8 mouse cellular contexts compared by ENCODE assay signal in genomic region chr9:27287419-27287818, GRCm38 (mm10). TPM values are rescaled to one million over a fixed set of nuclear protein-coding genes. Genes with fewer than 3 reads are reported as not detected.
A peak's percentile ranks its signal among the peaks of the same experiment; 100 is the strongest.
DNase-seq lines count a peak whose midpoint lies in the region; ATAC-seq lines count a peak whose summit lies in the region.

No protein-coding gene starts in this region.

- ATAC-seq in CD4-positive, CD25-positive, alpha-beta regulatory T cell, adult 4 months = no peak
- 0 out of 2 replicates have a peak, but pooled peaks have one; percentile 54 for ATAC-seq in common myeloid progenitor, adult 5-6 weeks (replicated peaks; ENCODE audit: low read depth, poor library complexity, severe bottlenecking)
- no peak for ATAC-seq in monocyte, adult 5-6 weeks (replicated peaks; ENCODE audit: insufficient number of reproducible peaks, low FRiP score, low TSS enrichment, poor library complexity, severe bottlenecking)

- DNase-seq in CD4-positive, CD25-positive, alpha-beta regulatory T cell, adult 2 months (ENCODE audit: low read depth, low spot score) = peak; percentile 8
- peak; percentile 48 to 59 for DNase-seq in left cerebral cortex, adult 18-20 months (ENCODE audit: low spot score in 2 of 2)
- DNase-seq in left cerebral cortex, adult 8-10 months (ENCODE audit: low spot score in 2 of 2) = no peak
- peak; percentile 74 for DNase-seq in ZHBTc4 (ENCODE audit: low read depth, low spot score)
- peak; percentile 27 for DNase-seq in lung, postnatal 36 days

RNA-seq across cellular contexts. Expression of gene Igsf9b, which starts 11.6 kb away (rescaled TPM):
- 1 to 10 TPM; 1.3 to 2.3 TPM for polyA plus RNA-seq in CD4-positive, CD25-positive, alpha-beta regulatory T cell, adult 4 months (2017; shearing (Covaris generic))
- 10 to 100 TPM; 64.8 to 67.9 TPM for total RNA-seq in left cerebral cortex, adult 18-20 months (2021)
- total RNA-seq in left cerebral cortex, adult 8-10 months (2022) = 10 to 100 TPM; 47.5 to 53.8 (median 50.6) TPM
- 0.18 and 0.63 TPM in 2 replicates for total RNA-seq in common myeloid progenitor, adult 5-6 weeks (2017)
- 0.10 TPM in 1 of 3 replicates, not detected in the others for total RNA-seq in monocyte, adult 5-6 weeks (2017)

Comparison
In these comparisons a context has a peak if more than half of its experiments do, and no peak if none do; other contexts are left out.
1. DNase-seq: peak in CD4-positive, CD25-positive, alpha-beta regulatory T cell, adult 2 months (single experiment), left cerebral cortex, adult 18-20 months (2 of 2), ZHBTc4 (single experiment) and lung, postnatal 36 days (single experiment); none in left cerebral cortex, adult 8-10 months (0 of 2).
2. RNA of gene Igsf9b, which starts 11.6 kb away (total RNA-seq): 64.8 to 67.9 TPM in left cerebral cortex, adult 18-20 months and 47.5 to 53.8 TPM in left cerebral cortex, adult 8-10 months; 0.18 to 0.63 TPM in common myeloid progenitor, adult 5-6 weeks and 0.10 TPM in monocyte, adult 5-6 weeks; every median in the first group is over 10 times any median in the second.